Mouse (Mus musculus): Measurements from ENCODE around the gene Ubxn10. TPM values are rescaled to one million over a fixed set of nuclear protein-coding genes. Genes with fewer than 3 reads are reported as not detected.

Gene Ubxn10
- polyA plus RNA-seq, 1 experiment from 2014 or later, result 1.0 TPM

DNA sequence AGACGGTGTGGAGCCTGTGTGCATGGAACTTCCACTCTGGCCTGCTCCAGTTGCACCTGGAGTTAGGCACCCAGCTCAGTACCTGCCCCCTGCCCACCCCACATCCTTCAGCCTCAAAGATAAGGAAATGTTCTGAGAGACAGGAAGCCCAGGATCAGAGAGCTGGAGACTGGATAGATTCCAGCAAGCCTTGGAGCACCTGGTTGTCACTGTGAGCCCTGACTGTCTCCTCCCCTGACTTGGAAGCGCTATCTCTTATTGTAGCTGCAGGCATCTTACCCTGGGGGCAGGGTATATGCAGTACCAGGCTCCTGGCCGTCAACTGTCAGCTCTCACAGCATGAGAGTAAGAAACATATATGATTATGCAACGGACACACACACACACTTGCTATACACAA is 18.5 kb upstream of the Ubxn10 start:
- Histone ChIP-seq H3K4me2 (no peak overlapping the region), H3K36me3 (no peaks in the 10 kb centered on the region), H3K27ac (no peak overlapping the region), H3K4me1 (peaks cover 10% of the 10 kb centered on the region; the same call in 1 of the 2 replicates), H3K9me3 (replicated peaks) (no peaks in the 10 kb centered on the region), H3K9ac (no peak overlapping the region), H3K4me3 (replicated peaks) (no peak overlapping the region), H3K27me3 (no peaks in the 10 kb centered on the region)
- ATAC-seq (replicated peaks; ENCODE audit: low FRiP score), result no peak
- WGBS, result 64% methylated on average over 4 of the region's 4 CpGs

DNA sequence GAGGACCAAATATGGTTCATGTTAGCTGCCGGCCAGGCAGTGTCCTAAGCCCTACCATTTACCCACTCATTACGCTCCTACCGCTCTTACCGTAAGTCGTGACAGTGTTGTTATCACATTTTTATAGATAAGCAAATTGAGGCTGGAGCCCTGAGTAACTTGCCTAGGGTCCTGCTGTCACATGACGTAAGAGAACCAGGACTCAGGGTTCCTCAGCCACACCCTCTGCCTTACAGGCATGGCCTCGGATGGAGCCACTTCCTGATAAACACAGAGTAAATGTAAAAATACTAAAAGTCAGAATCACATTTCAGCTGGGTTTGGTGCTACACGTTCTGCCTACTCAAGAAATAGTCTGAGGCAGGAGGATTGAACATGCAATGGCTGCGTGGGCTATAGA is 17.5 kb upstream of the Ubxn10 start:
- Histone ChIP-seq H3K27me3 (no peaks in the 10 kb centered on the region), H3K36me3 (no peaks in the 10 kb centered on the region), H3K4me3 (replicated peaks) (no peak overlapping the region), H3K9me3 (replicated peaks) (no peaks in the 10 kb centered on the region), H3K9ac (no peak overlapping the region), H3K4me2 (no peak overlapping the region), H3K4me1 (peaks cover 10% of the 10 kb centered on the region; the same call in 1 of the 2 replicates), H3K27ac (no peak overlapping the region)
- WGBS, result 82% methylated on average over 9 of the region's 9 CpGs
- no peak for ATAC-seq (replicated peaks; ENCODE audit: low FRiP score)

DNA sequence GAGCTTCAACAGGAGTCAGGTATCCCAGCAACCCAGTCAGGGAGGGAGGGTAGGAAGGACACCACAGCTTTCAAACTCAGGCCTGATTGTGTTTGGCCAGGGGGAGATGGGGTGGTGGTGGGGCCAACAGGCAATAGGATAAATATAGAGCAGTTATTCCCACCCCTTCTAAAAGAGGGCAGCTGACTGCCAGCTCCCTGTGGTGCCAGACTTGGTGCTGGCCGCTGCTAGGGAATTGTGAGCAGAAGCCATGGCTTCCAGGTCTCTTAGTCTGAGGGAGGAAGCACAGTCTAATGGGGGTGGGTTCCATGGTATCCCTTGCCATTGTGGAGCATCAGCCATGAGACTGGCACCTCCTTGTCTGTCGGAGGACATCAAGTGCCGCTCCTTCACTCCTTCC is 16.6 kb upstream of the Ubxn10 start:
- Histone ChIP-seq H3K4me1 (peaks cover 15% of the 10 kb centered on the region), H3K4me3 (replicated peaks) (no peak overlapping the region), H3K9ac (no peak overlapping the region), H3K27ac (no peak overlapping the region), H3K4me2 (no peak overlapping the region), H3K36me3 (no peaks in the 10 kb centered on the region), H3K27me3 (no peaks in the 10 kb centered on the region), H3K9me3 (replicated peaks) (no peaks in the 10 kb centered on the region)
- 95% methylated on average over 3 of the region's 3 CpGs for WGBS
- ATAC-seq (replicated peaks; ENCODE audit: low FRiP score), result no peak

DNA sequence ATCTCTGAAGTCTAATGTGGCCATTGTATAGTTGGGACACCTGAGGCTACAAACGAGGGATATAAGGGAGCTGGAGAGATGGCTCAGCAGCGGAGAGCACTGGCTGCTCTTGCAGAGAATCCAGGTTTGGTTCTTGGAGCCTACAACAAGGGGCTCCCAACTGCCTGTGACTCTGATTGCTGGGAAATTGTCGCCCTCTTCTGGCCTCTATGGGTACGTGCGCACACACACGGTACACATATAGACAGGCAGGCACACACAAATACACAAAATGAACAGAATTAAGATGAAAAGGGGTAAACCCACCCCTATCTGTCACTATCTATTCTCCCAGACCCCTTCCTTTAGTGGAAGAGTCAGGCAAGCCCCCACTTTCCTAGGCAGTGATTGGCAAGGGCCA is 15.6 kb upstream of the Ubxn10 start:
- no peak for ATAC-seq (replicated peaks; ENCODE audit: low FRiP score)
- 96% methylated on average over 6 of the region's 6 CpGs for WGBS
- H3K9ac ChIP-seq, result no peak overlapping the region

DNA sequence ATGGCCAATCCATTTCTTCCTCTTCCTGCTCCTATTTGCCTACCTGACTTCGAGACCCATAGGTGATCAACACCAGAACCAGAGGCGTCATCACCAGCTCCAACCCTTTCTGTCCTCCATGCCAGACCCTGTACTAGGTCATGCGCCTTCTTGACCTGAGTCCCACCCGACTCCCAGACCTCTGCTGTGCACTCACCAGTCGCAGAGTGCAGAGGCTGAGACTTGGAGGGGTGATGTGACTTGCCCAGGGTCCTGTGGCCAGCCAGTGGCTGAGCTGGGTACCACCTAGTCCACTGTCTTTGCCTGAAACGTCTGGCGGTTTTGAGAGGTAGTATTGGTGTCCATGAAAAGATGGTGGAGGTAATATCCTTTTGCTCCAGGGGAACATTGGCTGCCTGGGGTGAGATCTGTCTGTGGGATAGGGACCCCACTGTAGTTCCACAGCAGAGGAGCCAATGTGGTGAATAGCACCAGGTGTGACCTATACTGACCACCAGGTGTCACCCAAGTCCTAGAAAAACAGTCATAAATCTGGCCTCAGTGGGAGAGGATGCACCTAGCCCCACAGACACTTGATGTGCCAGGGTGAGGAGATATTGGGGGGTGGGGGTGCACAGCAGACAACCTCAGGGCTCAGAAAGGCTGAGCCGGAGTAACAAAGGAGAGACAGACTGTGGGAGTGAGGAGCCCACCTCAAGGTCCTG is 11.6 kb upstream of the Ubxn10 start:
- Histone ChIP-seq H3K9ac (no peak overlapping the region), H3K27ac (no peak overlapping the region), H3K4me3 (replicated peaks) (no peak overlapping the region), H3K36me3 (no peaks in the 10 kb centered on the region), H3K4me1 (peaks cover 26% of the 10 kb centered on the region), H3K27me3 (0 out of 2 replicates have a peak, but pooled peaks cover 4% of the 10 kb centered on the region), H3K9me3 (replicated peaks) (no peaks in the 10 kb centered on the region), H3K4me2 (no peak overlapping the region)
- WGBS, result 55% methylated on average over 8 of the region's 8 CpGs
- ATAC-seq (replicated peaks; ENCODE audit: low FRiP score), result 0 out of 2 replicates have a peak, but pooled peaks have one; percentile 16

More for the DNA sequence above, 15.6 kb upstream of the Ubxn10 start:
- Histone ChIP-seq H3K9me3 (replicated peaks) (no peaks in the 10 kb centered on the region), H3K27ac (no peak overlapping the region), H3K36me3 (no peaks in the 10 kb centered on the region), H3K4me3 (replicated peaks) (no peak overlapping the region), H3K27me3 (no peaks in the 10 kb centered on the region), H3K4me2 (no peak overlapping the region), H3K4me1 (peaks cover 20% of the 10 kb centered on the region)

DNA sequence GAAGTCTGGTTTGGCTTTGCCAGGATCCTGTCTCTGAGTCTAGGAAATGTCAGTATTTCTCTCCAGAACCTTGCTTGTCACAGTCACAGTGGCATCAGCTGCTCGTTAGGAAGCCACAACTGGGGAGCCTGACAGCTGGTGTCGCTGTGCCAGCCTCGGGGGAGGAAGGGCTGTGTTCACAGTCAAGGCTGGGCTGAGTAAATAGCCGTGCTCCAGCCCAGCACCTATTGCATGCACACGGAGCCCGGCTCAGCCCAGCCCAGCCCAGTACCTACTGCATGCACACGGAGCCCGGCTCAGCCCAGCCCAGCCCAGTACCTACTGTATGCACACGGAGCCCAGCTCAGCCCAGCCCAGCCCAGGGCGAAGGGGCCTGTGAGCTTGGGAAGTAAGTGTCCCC is 10.9 kb upstream of the Ubxn10 start:
- Histone ChIP-seq H3K4me3 (replicated peaks) (no peak overlapping the region), H3K27me3 (0 out of 2 replicates have a peak, but pooled peaks cover 4% of the 10 kb centered on the region), H3K27ac (no peak overlapping the region), H3K4me1 (peaks cover 26% of the 10 kb centered on the region), H3K36me3 (no peaks in the 10 kb centered on the region), H3K9me3 (replicated peaks) (no peaks in the 10 kb centered on the region), H3K4me2 (no peak overlapping the region), H3K9ac (no peak overlapping the region)
- WGBS, result 66% methylated on average over 10 of the region's 10 CpGs
- 0 out of 2 replicates have a peak, but pooled peaks have one; percentile 48 for ATAC-seq (replicated peaks; ENCODE audit: low FRiP score)

DNA sequence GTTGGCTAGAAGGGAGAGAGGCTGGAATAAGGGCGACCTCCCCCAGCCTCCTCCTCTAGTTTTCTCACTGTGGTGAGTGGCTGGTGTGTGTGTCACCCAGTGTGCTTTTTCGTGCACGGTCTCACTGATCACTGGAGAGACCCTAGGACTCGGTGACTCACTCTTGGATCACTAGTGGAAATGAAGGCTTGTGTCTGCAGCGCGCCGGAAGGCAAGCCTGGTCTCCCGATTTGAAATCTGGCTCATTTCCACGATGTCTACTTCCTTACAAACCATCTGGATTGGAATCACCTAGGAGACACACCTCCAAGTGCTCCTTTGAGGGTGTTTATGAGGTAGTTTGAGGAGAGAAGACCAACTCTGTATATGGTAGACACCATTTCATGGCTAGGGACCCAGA is 9.9 kb upstream of the Ubxn10 start:
- 93% methylated on average over 9 of the region's 9 CpGs for WGBS

DNA sequence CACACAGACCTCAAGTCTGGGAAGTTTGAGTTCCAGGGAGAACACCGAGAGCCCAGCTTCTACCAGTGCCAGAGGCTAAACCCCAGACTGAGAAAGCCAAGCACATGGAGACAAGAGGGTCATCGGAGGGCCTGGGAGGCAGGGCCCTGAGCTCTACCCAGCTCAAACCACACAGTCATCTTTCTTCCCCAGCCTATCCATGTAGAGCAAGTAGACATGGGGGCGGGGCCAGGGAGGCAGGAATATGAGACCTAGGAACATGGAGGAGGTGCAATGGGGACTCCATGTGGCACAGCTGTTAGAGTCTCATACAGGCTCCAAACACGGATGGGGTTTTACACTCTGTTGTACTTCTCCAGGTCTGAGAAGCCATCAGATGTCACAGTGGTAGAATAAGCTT is 8.9 kb upstream of the Ubxn10 start:
- Histone ChIP-seq H3K27ac (no peak overlapping the region), H3K27me3 (0 out of 2 replicates have a peak, but pooled peaks cover 4% of the 10 kb centered on the region), H3K9me3 (replicated peaks) (no peaks in the 10 kb centered on the region), H3K4me2 (no peak overlapping the region), H3K36me3 (no peaks in the 10 kb centered on the region), H3K9ac (no peak overlapping the region), H3K4me1 (peaks cover 35% of the 10 kb centered on the region), H3K4me3 (replicated peaks) (no peak overlapping the region)
- peak; percentile 67; the same call in 1 of the 2 replicates for ATAC-seq (replicated peaks; ENCODE audit: low FRiP score)
- WGBS, result 41% methylated on average over 4 of the region's 4 CpGs

More for the DNA sequence above, 9.9 kb upstream of the Ubxn10 start:
- peaks cover 30% of the 10 kb centered on the region for H3K4me1 ChIP-seq
- H3K27me3 ChIP-seq, result 0 out of 2 replicates have a peak, but pooled peaks cover 4% of the 10 kb centered on the region
- no peak overlapping the region for H3K27ac ChIP-seq
- H3K9me3 ChIP-seq (replicated peaks), result no peaks in the 10 kb centered on the region
- H3K4me3 ChIP-seq (replicated peaks), result no peak overlapping the region
- ATAC-seq (replicated peaks; ENCODE audit: low FRiP score), result no peak
- H3K9ac ChIP-seq, result no peak overlapping the region
- H3K4me2 ChIP-seq, result no peak overlapping the region
- H3K36me3 ChIP-seq, result no peaks in the 10 kb centered on the region

DNA sequence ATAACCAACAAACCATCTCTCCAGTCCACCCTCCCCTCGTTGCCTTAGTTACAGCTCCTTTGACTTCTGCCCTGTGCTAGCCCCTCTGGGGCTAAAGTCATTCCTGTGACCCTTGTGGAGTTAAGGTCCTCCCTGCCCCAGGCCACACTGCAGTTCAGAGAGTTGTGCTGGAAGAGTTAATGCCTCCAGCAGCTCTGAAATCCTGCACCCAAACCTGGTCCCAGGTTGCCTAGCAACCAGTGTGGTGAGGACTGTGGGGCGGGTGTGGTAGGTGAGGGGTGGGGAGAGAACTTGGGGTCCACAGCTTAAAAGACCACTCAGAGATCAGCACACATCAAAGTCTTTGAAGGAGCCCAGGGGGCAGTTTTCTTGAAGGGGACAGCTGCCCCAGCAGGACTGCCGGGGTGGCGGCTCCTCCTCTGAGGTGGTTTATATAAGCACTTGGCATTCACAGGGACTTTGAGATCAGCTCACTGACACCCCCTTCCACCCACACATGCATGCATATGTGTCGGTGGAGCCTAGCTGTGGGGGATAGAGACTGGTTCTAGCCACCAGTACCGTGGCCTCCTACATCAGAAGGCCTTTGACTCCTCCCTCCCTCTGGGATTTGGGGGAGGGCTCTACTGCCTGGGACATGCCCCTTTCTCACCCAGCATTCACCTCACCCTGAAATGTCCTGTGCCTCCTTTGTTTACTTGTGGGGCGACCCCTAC is 2.3 kb upstream of the Ubxn10 start:
- peaks cover 35% of the 10 kb centered on the region for H3K4me1 ChIP-seq
- WGBS, result 20% methylated on average over 7 of the region's 7 CpGs
- H3K4me2 ChIP-seq, result no peak overlapping the region
- H3K27ac ChIP-seq, result no peak overlapping the region
- H3K9ac ChIP-seq, result no peak overlapping the region
- no peaks in the 10 kb centered on the region for H3K36me3 ChIP-seq
- H3K9me3 ChIP-seq (replicated peaks), result no peaks in the 10 kb centered on the region
- no peak overlapping the region for H3K4me3 ChIP-seq (replicated peaks)
- ATAC-seq (replicated peaks; ENCODE audit: low FRiP score), result peak; percentile 20; the same call in 1 of the 2 replicates
- H3K27me3 ChIP-seq, result no peaks in the 10 kb centered on the region

DNA sequence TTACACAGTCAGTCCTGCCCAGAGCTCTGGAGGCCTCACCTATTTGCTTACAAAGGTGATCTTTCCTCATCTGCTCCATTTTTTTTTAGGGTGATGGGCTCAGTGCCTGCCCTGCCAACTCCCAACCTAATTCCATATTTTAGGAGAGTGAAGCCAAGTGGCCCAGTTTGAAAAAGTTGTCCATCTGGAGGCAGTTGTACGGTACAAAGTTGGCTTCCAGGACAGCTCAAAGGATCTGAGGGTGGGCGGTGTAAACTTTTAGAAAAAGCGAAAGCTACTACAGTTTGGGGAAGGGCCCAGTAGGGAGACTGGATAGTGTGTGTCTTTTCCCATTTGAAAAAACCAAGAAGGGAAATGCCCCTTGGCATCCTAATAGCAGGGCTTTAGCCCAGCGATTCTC is 2.1 kb downstream of the Ubxn10 start:
- H3K27me3 ChIP-seq, result no peaks in the 10 kb centered on the region
- H3K36me3 ChIP-seq, result no peaks in the 10 kb centered on the region
- ATAC-seq (replicated peaks; ENCODE audit: low FRiP score), result no peak
- no peak overlapping the region for H3K27ac ChIP-seq
- no peak overlapping the region for H3K4me2 ChIP-seq
- peaks cover 29% of the 10 kb centered on the region for H3K4me1 ChIP-seq
- WGBS, result 98% methylated on average over 4 of the region's 4 CpGs
- no peak overlapping the region for H3K9ac ChIP-seq
- no peaks in the 10 kb centered on the region for H3K9me3 ChIP-seq (replicated peaks)
- H3K4me3 ChIP-seq (replicated peaks), result no peak overlapping the region

DNA sequence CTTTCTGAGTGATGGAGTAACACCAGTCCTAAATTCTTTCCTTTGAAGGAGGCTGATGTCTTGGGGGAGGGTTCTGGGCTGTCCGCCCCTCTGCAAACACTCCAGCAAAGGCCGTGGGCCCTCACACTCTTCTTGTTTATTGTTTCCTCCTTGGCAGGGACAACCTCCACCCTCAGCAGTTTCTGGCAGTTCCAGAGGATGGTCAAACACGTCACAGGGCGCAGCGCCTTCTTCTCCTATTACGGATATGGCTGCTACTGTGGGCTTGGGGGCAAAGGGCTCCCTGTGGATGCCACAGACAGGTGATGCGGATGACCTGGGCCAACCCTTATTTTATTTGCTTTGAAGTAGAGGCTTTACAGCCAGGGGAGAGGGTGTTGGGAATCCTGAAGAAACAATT is 2.9 kb downstream of the Ubxn10 start:
- no peaks in the 10 kb centered on the region for H3K36me3 ChIP-seq
- H3K4me2 ChIP-seq, result no peak overlapping the region
- H3K27ac ChIP-seq, result no peak overlapping the region
- no peaks in the 10 kb centered on the region for H3K27me3 ChIP-seq
- WGBS, result 44% methylated on average over 7 of the region's 7 CpGs
- no peak overlapping the region for H3K9ac ChIP-seq
- no peaks in the 10 kb centered on the region for H3K9me3 ChIP-seq (replicated peaks)
- no peak for ATAC-seq (replicated peaks; ENCODE audit: low FRiP score)
- H3K4me1 ChIP-seq, result peaks cover 29% of the 10 kb centered on the region
- no peak overlapping the region for H3K4me3 ChIP-seq (replicated peaks)

DNA sequence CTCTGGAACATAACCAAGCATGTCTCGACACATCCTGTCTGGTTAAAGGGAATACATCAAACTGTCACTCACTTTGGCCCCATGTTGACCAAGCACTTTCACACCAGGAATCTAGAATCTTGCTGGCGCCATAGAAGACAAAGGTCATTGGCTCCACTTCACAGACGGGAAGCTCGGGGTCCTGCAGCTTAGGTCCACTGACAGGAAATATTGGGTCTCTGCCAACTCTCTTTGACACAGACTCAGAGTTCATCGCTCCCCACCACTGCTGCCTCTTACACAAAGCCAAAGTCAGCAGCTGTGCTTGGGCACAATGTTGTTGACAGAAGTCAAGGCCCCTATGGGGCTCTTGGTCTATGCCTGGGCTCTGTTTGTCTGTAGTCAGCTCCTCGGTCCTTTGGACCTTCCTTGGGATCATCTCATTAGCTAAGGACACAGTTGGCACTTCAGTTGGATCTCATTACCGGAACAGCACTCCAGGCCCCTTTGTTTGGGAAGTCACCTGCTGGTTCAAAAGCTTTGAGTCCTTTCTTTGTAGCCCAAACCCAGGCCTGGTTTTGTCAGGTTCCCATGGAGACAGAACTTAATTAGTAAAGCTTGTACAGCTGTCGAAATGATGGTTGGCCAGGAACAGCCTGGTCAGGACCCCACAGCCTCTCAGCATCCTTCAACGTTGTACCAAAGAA is 7.8 kb downstream of the Ubxn10 start:
- Histone ChIP-seq H3K9ac (no peak overlapping the region), H3K4me1 (peaks cover 48% of the 10 kb centered on the region), H3K4me3 (replicated peaks) (no peak overlapping the region), H3K36me3 (no peaks in the 10 kb centered on the region), H3K9me3 (replicated peaks) (no peaks in the 10 kb centered on the region), H3K27me3 (no peaks in the 10 kb centered on the region), H3K4me2 (no peak overlapping the region), H3K27ac (peak overlapping the region; percentile 63)
- WGBS, result 43% methylated on average over 9 of the region's 9 CpGs
- ATAC-seq (replicated peaks; ENCODE audit: low FRiP score), result peak; percentile 33; the same call in 1 of the 2 replicates
